Mouse (Mus musculus) G1E-ER4 (cell line): ENCODE results near the gene Nt5c2. TPM values are rescaled to one million over a fixed set of nuclear protein-coding genes. Genes with fewer than 3 reads are reported as not detected.

ENCODE experiments used
- GATA1 ChIP-seq: IDR thresholded peaks from one replicate; pipeline ENCODE4 v1.8.0; 2012; ENCODE audit warnings: low read length, inconsistent platforms
- polyA plus RNA-seq: library from polyadenylated mRNA; stranded (reverse); fragments of >175 nt; gene quantifications from 2 replicates; pipeline ENCODE4 v1.2.3, GENCODE M21; 2012

Gene Nt5c2
- polyA plus RNA-seq, 1 experiment = 6.8 TPM

GRCm38 (mm10) chr19:46929044-46929587, 85.8 kb downstream of the Nt5c2 start:
- TF ChIP-seq GATA1 = no peak

GRCm38 (mm10) chr19:46928136-46928535, 86.8 kb downstream of the Nt5c2 start:
- no peak for TF ChIP-seq GATA1

GRCm38 (mm10) chr19:46926951-46927350, 88.0 kb downstream of the Nt5c2 start:
- no peak for TF ChIP-seq GATA1

GRCm38 (mm10) chr19:46926357-46926756, 88.6 kb downstream of the Nt5c2 start:
- TF ChIP-seq GATA1 = no peak

GRCm38 (mm10) chr19:46920571-46920970, 94.4 kb downstream of the Nt5c2 start:
- no peak for TF ChIP-seq GATA1

- no peak for TF ChIP-seq GATA1
These were observed 99.4 kb downstream of the Nt5c2 start for GRCm38 (mm10) chr19:46915406-46916080.

GRCm38 (mm10) chr19:46913626-46914025, 101.3 kb downstream of the Nt5c2 start:
- no peak for TF ChIP-seq GATA1

GRCm38 (mm10) chr19:46911492-46911891, 103.5 kb downstream of the Nt5c2 start:
- TF ChIP-seq GATA1 = no peak

- TF ChIP-seq GATA1 = no peak
These were observed 106.0 kb downstream of the Nt5c2 start for GRCm38 (mm10) chr19:46908977-46909376.

GRCm38 (mm10) chr19:46908207-46908606, 106.7 kb downstream of the Nt5c2 start:
- no peak for TF ChIP-seq GATA1

GRCm38 (mm10) chr19:46905971-46906370, 109.0 kb downstream of the Nt5c2 start:
- no peak for TF ChIP-seq GATA1

- TF ChIP-seq GATA1 = peak; percentile 73
These were observed 109.6 kb downstream of the Nt5c2 start for GRCm38 (mm10) chr19:46905383-46905782.

GRCm38 (mm10) chr19:46904907-46905306, 110.0 kb downstream of the Nt5c2 start:
- no peak for TF ChIP-seq GATA1

GRCm38 (mm10) chr19:46903379-46903778, 111.6 kb downstream of the Nt5c2 start:
- TF ChIP-seq GATA1 = no peak

GRCm38 (mm10) chr19:46901323-46901722, 113.6 kb downstream of the Nt5c2 start:
- TF ChIP-seq GATA1 = no peak

- no peak for TF ChIP-seq GATA1
These were observed 114.2 kb downstream of the Nt5c2 start for GRCm38 (mm10) chr19:46900786-46901185.

- TF ChIP-seq GATA1 = no peak
These were observed 115.1 kb downstream of the Nt5c2 start for GRCm38 (mm10) chr19:46899871-46900270.
